Mouse (Mus musculus) forebrain, embryonic 14.5 days (tissue): Measurements from ENCODE around the gene Znhit1. TPM values are rescaled to one million over a fixed set of nuclear protein-coding genes. Genes with fewer than 3 reads are reported as not detected.

Experiments used
- ATAC-seq: fragments of 200-750 bp; cut with Nextera tagmentation; 2 replicates; pipeline ENCODE4 v1.8.0; 2017; ENCODE audit warnings: mild to moderate bottlenecking, moderate library complexity
- DNase-seq: peaks from one replicate; pipeline ENCODE4 v3.0.0-alpha.2; 2015; ENCODE audit warnings: low spot score
- H3K27ac ChIP-seq: fragments of 300-500 bp; sonication (generic); 2 replicates; pipeline ENCODE4 v1.5.1; 2014; ENCODE audit warnings: low read depth, mild to moderate bottlenecking, control low read depth, low read length, moderate library complexity
- H3K27me3 ChIP-seq: fragments of 300-500 bp; sonication (generic); replicated peaks from 2 replicates; pipeline ENCODE4 v1.6.1; 2014; ENCODE audit warnings: low read length, control low read depth, mixed read lengths; ENCODE audit not compliant: control insufficient read depth, insufficient read depth
- H3K36me3 ChIP-seq: fragments of 300-500 bp; sonication (generic); 2 replicates; pipeline ENCODE4 v1.6.1; 2014; ENCODE audit warnings: low read length, control low read depth; ENCODE audit not compliant: control insufficient read depth, insufficient read depth
- H3K4me1 ChIP-seq: fragments of 300-500 bp; sonication (generic); 2 replicates; pipeline ENCODE4 v1.6.1; 2014; ENCODE audit warnings: antibody characterized with exemption, low read length, control low read depth; ENCODE audit not compliant: control insufficient read depth, insufficient read depth
- H3K4me2 ChIP-seq: fragments of 300-500 bp; sonication (generic); 2 replicates; pipeline ENCODE4 v1.6.1; 2014; ENCODE audit warnings: mild to moderate bottlenecking, control low read depth, low read length
- H3K4me3 ChIP-seq: fragments of 300-500 bp; sonication (generic); 2 replicates; pipeline ENCODE4 v1.5.1; 2014; ENCODE audit warnings: low read depth, low read length, control low read depth
- H3K9ac ChIP-seq: fragments of 300-500 bp; sonication (generic); 2 replicates; pipeline ENCODE4 v1.6.1; 2014; ENCODE audit warnings: mild to moderate bottlenecking, low read length, control low read depth, moderate library complexity
- H3K9me3 ChIP-seq: fragments of 300-500 bp; sonication (generic); replicated peaks from 2 replicates; pipeline ENCODE4 v1.6.1; 2016; ENCODE audit warnings: low read length, control low read depth, mixed read lengths; ENCODE audit not compliant: control insufficient read depth
- WGBS: fragments of 180-500 bp; shearing (Covaris S2); extraction: QIAGEN DNeasy Blood & Tissue Kit; methylation state at CpG from one replicate; pipeline ENCODE4 v1.1.7; 2014; 5-methylcytosine and 5-hydroxymethylcytosine counted together
- polyA plus RNA-seq: library from polyadenylated mRNA; unstranded; fragments of >200 nt; fragmentation: Nextera tagmentation; extraction: Ambion mirVana; gene quantifications from 2 replicates; pipeline ENCODE4 v1.2.1, GENCODE M21; 2014

The Znhit1 gene
- polyA plus RNA-seq, 1 experiment from 2014 or later, result 136 TPM

- 1% methylated on average over 10 of the region's 10 CpGs for WGBS
- Histone ChIP-seq H3K36me3 (peaks cover 38% of the 10 kb centered on the region), H3K4me2 (peak overlapping the region; percentile 93), H3K27me3 (no peaks in the 10 kb centered on the region), H3K9ac (peak overlapping the region; percentile 70), H3K4me3 (peak overlapping the region; percentile 64), H3K27ac (peak overlapping the region; percentile 83), H3K4me1 (peaks cover 6% of the 10 kb centered on the region; the same call in 1 of the 2 replicates), H3K9me3 (no peaks in the 10 kb centered on the region)
- DNase-seq (peak; percentile 79), ATAC-seq (peak; percentile 66)
Observed at GRCm38 (mm10) chr5:136962501-136962900, 25.3 kb downstream of the Znhit1 start.

DNA sequence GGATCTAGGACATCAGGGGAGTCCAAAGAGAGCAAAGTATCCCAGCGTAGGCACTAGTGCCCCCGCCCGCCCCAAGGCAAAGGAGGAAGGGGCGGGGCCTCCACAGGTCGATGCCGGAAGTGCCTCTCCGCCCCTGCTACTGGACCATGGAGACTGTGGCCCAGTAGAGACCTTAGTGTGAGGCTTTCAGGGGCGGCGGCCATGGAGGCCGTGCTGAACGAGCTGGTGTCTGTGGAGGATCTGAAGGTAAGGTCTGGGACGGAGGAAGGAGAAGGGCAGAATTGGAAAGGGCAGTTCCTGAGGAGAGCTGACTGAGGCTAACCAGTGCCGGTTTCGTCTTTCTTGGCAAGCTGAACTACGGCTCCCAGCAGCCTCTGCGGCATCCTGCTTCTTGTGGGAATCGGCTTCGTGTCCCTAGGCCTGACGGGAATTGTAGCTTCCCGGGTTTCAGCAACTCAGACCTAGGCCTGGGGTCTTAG, 25.8 kb downstream of the Znhit1 start:
- Histone ChIP-seq H3K4me2 (peak overlapping the region; percentile 93), H3K4me3 (peak overlapping the region; percentile 64), H3K27me3 (no peaks in the 10 kb centered on the region), H3K9me3 (no peaks in the 10 kb centered on the region), H3K4me1 (peaks cover 6% of the 10 kb centered on the region; the same call in 1 of the 2 replicates), H3K9ac (peak overlapping the region; percentile 70), H3K27ac (peak overlapping the region; percentile 83), H3K36me3 (peaks cover 38% of the 10 kb centered on the region)
- ATAC-seq (peak; percentile 93), DNase-seq (peak; percentile 97)
- WGBS, result under 1% methylated on average over 20 of the region's 20 CpGs

DNA sequence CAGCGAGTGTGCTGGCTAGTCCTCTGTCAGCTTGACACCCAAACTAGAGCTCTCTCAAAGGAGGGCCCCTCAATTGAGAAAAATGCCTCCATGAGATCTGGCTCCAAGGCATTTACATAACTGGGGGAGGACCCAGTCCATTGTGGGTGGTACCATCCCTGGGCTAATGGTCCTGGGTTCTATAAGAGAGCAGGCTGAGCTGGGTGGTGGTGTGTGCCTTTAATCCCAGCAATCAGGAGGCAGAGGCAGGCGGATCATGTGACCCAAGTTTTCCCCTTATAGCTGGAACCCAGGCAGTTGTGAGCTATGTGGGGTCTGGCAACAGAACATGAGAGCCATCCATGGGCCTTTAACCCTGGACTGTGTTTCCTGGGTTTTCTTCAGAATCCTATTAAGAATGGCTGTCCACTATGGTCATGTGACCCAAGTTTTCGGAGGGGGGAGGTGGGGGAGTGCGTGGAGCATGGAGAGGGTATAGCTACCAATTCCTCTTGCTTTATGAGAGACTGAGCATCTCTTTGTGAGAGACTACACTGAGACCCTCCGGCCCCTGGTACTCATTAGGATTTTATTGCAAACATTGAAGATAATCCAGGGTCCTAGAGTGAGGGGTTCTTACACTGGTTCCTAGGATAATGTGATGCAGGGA, 26.4 kb downstream of the Znhit1 start:
- WGBS, result 23% methylated on average over 5 of the region's 5 CpGs
- peak overlapping the region; percentile 93 for H3K4me2 ChIP-seq
- DNase-seq (no peak), ATAC-seq (no peak; the same call in none of the 2 replicates)
- H3K4me3 ChIP-seq, result peak overlapping the region; percentile 64
- H3K27me3 ChIP-seq, result no peaks in the 10 kb centered on the region
- H3K9me3 ChIP-seq, result no peaks in the 10 kb centered on the region
- H3K36me3 ChIP-seq, result peaks cover 38% of the 10 kb centered on the region
- H3K27ac ChIP-seq, result peak overlapping the region; percentile 83
- peaks cover 6% of the 10 kb centered on the region; the same call in 1 of the 2 replicates for H3K4me1 ChIP-seq
- H3K9ac ChIP-seq, result peak overlapping the region; percentile 70

- no peaks in the 10 kb centered on the region for H3K27me3 ChIP-seq
- peaks cover 10% of the 10 kb centered on the region; the same call in 1 of the 2 replicates for H3K4me1 ChIP-seq
- no peaks in the 10 kb centered on the region for H3K9me3 ChIP-seq
- H3K36me3 ChIP-seq, result peaks cover 24% of the 10 kb centered on the region
- WGBS, result 90% methylated on average over 6 of the region's 6 CpGs
- H3K27ac ChIP-seq, result no peak overlapping the region
- ATAC-seq, result no peak
- no peak overlapping the region for H3K4me3 ChIP-seq
- DNase-seq, result no peak
- H3K9ac ChIP-seq, result no peak overlapping the region
- H3K4me2 ChIP-seq, result no peak overlapping the region
Observed at GRCm38 (mm10) chr5:136960053-136960452, 27.8 kb downstream of the Znhit1 start.

DNA sequence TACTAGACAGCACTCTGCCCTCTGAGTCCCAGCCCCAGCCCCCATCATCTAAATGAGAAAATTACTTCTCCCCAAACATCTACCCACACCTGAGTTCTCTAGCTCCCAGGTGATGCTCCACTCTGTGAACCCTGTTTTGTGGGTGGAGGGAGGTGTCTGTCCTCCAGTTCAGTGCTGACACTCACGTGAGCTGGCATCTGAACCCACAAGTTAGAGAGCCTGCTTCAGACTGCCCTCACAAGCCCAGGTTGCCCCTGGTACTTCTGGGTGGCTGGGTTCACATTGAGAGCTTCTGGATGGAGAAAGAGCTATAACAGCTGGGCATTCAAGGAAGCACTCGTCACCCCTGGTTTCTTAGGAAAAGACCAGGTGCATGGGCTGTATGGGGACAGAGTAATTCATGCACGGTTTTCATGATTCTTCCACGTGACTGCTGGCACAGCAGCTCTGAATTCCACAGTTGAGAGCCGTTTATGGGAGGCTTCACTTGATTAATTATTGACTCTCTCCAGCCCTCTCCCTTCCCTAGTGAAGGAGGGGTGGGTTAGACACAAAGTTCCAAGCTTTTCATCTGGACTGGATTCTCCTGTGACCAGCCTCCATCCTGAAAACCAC, 28.7 kb downstream of the Znhit1 start:
- Histone ChIP-seq H3K4me2 (no peak overlapping the region), H3K4me3 (no peak overlapping the region), H3K27ac (no peak overlapping the region), H3K9me3 (no peaks in the 10 kb centered on the region), H3K4me1 (peaks cover 13% of the 10 kb centered on the region), H3K27me3 (no peaks in the 10 kb centered on the region), H3K36me3 (peaks cover 14% of the 10 kb centered on the region), H3K9ac (no peak overlapping the region)
- DNase-seq, result no peak
- no peak for ATAC-seq
- WGBS, result 71% methylated on average over 5 of the region's 5 CpGs

DNA sequence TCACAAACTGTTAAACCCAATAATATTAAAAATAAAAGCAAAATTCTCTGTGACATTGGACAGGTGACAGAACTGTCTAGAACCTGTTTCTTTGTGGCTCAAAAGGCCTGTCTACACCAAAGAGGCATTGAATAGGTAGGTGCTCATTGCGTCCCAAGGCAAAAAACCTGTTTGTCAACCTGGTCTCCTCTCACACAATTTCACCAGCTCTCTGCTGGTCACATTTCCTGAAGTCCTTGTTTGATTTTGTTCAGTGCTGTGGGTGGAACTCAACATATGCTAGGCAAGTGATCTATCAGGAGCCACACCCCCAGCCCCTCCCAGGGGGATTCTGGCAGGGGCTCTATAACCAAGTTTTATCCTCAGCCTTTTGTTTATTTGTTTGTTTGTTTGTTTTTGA, 30.6 kb downstream of the Znhit1 start:
- Histone ChIP-seq H3K27me3 (no peaks in the 10 kb centered on the region), H3K36me3 (peaks cover 3% of the 10 kb centered on the region; the same call in 1 of the 2 replicates), H3K4me2 (no peak overlapping the region), H3K9me3 (no peaks in the 10 kb centered on the region), H3K4me1 (peaks cover 12% of the 10 kb centered on the region), H3K4me3 (no peak overlapping the region), H3K27ac (no peak overlapping the region), H3K9ac (no peak overlapping the region)
- ATAC-seq (no peak), DNase-seq (no peak)
- WGBS, result 100% methylated on average over 1 of the region's 1 CpGs

DNA sequence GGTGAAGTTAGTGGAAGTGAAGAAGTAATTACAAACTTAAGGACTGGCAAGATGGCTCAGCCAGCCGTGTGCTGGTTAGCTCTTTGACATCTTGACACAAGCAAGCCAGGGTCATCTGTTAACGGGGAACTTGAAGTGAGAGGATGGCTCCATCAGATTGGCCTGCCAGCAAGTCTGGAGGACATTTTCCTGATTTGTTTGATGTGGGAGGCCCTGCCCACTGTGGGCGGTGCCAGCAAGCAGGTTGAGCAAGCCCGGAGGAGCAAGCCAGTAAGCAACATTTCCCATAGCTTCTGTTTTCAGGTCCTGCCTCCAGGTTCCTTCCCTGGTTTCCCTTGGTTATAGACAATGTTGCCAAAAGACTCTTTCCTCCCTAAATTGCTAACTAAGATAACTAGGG, 32.2 kb downstream of the Znhit1 start:
- ATAC-seq, result no peak

GRCm38 (mm10) chr5:136953440-136953951, 34.3 kb downstream of the Znhit1 start:
- ATAC-seq (no peak; the same call in 1 of the 2 replicates), DNase-seq (peak; percentile 17)
- peak overlapping the region; percentile 61; the same call in 1 of the 2 replicates for H3K27ac ChIP-seq

More for the DNA sequence above, 32.2 kb downstream of the Znhit1 start:
- Histone ChIP-seq H3K4me3 (no peak overlapping the region), H3K27me3 (no peaks in the 10 kb centered on the region), H3K4me1 (peaks cover 9% of the 10 kb centered on the region), H3K36me3 (peaks cover 3% of the 10 kb centered on the region; the same call in 1 of the 2 replicates), H3K4me2 (no peak overlapping the region), H3K9ac (no peak overlapping the region), H3K27ac (no peak overlapping the region), H3K9me3 (no peaks in the 10 kb centered on the region)
- 96% methylated on average over 4 of the region's 4 CpGs for WGBS
- no peak for DNase-seq

More at GRCm38 (mm10) chr5:136953440-136953951, 34.3 kb downstream of the Znhit1 start:
- Histone ChIP-seq H3K4me2 (peak overlapping the region; percentile 73), H3K4me3 (peak overlapping the region; percentile 58), H3K4me1 (peaks cover 9% of the 10 kb centered on the region), H3K9me3 (no peaks in the 10 kb centered on the region), H3K9ac (peak overlapping the region; percentile 72), H3K36me3 (peaks cover 3% of the 10 kb centered on the region; the same call in 1 of the 2 replicates), H3K27me3 (no peaks in the 10 kb centered on the region)
- WGBS, result 3% methylated on average over 12 of the region's 12 CpGs
